Mouse (Mus musculus) midbrain, embryonic 10.5 days (tissue): ENCODE measurements at regions not wholly inside any gene's neighbourhood (a gene's known extent, or its start where the extent isn't known, plus 50 kb on each side); places are given as distances from the start of the nearest gene placed in this dataset.

ENCODE experiments used
- DNase-seq: peaks from one replicate; pipeline ENCODE4 v3.0.0-alpha.2; 2017; ENCODE audit warnings: low spot score
- H3K27ac ChIP-seq: fragments of 300-500 bp; sonication (generic); replicated peaks from 2 replicates; pipeline ENCODE4 v1.5.1; 2016; ENCODE audit warnings: mild to moderate bottlenecking
- H3K27me3 ChIP-seq: fragments of 300-500 bp; sonication (generic); 2 replicates; pipeline ENCODE4 v1.6.1; 2016; ENCODE audit warnings: low read depth, mild to moderate bottlenecking; ENCODE audit not compliant: poor library complexity, severe bottlenecking
- H3K36me3 ChIP-seq: fragments of 300-500 bp; sonication (generic); 2 replicates; pipeline ENCODE4 v1.6.1; 2016; ENCODE audit warnings: mild to moderate bottlenecking, moderate library complexity
- H3K4me1 ChIP-seq: fragments of 300-500 bp; sonication (generic); 2 replicates; pipeline ENCODE4 v1.6.1; 2016
- H3K4me3 ChIP-seq: fragments of 300-500 bp; sonication (generic); 2 replicates; pipeline ENCODE4 v1.5.1; 2016; ENCODE audit warnings: mild to moderate bottlenecking, moderate library complexity
- H3K9me3 ChIP-seq: fragments of 300-500 bp; sonication (generic); replicated peaks from 2 replicates; pipeline ENCODE4 v1.6.1; 2016; ENCODE audit warnings: mild to moderate bottlenecking
- WGBS: fragments of 180-500 bp; shearing (Covaris S2); methylation state at CpG from one replicate; pipeline ENCODE4 v1.1.7; 2016; 5-methylcytosine and 5-hydroxymethylcytosine counted together

- Histone ChIP-seq H3K27ac (no peak overlapping the region), H3K36me3 (peaks cover 6% of the 10 kb centered on the region; the same call in 1 of the 2 replicates), H3K27me3 (no peaks in the 10 kb centered on the region), H3K4me1 (peaks cover 38% of the 10 kb centered on the region), H3K9me3 (no peaks in the 10 kb centered on the region), H3K4me3 (no peak overlapping the region)
- WGBS = 89% methylated on average over 7 of the region's 7 CpGs
- no peak for DNase-seq
Observed at GRCm38 (mm10) chr14:60528520-60528919, 105.3 kb upstream of the Spata13 start.

- peaks cover 44% of the 10 kb centered on the region for H3K4me1 ChIP-seq
- no peak for DNase-seq
- peak overlapping the region; percentile 79; the same call in 1 of the 2 replicates for H3K27ac ChIP-seq
- 79% methylated on average over 3 of the region's 3 CpGs for WGBS
- peaks cover 6% of the 10 kb centered on the region; the same call in 1 of the 2 replicates for H3K36me3 ChIP-seq
- no peaks in the 10 kb centered on the region for H3K27me3 ChIP-seq
- H3K4me3 ChIP-seq = no peak overlapping the region
- no peaks in the 10 kb centered on the region for H3K9me3 ChIP-seq
Observed at GRCm38 (mm10) chr14:60529022-60529421, 104.8 kb upstream of the Spata13 start.

- 35% methylated on average over 7 of the region's 7 CpGs for WGBS
- H3K27ac ChIP-seq = peak overlapping the region; percentile 79
- H3K9me3 ChIP-seq = no peaks in the 10 kb centered on the region
Observed at GRCm38 (mm10) chr14:60529646-60530347, 104.0 kb upstream of the Spata13 start.

GRCm38 (mm10) chr14:60530348-60530711 lies 103.5 kb upstream of the Spata13 start:
- peaks cover 6% of the 10 kb centered on the region; the same call in 1 of the 2 replicates for H3K36me3 ChIP-seq
- no peaks in the 10 kb centered on the region for H3K27me3 ChIP-seq
- DNase-seq = peak; percentile 25
- 42% methylated on average over 6 of the region's 6 CpGs for WGBS
- peak overlapping the region; percentile 79 for H3K27ac ChIP-seq
- H3K4me3 ChIP-seq = no peak overlapping the region
- no peaks in the 10 kb centered on the region for H3K9me3 ChIP-seq
- H3K4me1 ChIP-seq = peaks cover 49% of the 10 kb centered on the region

More at GRCm38 (mm10) chr14:60529646-60530347, 104.0 kb upstream of the Spata13 start:
- no peak overlapping the region for H3K4me3 ChIP-seq
- DNase-seq = peak; percentile 28
- no peaks in the 10 kb centered on the region for H3K27me3 ChIP-seq
- H3K4me1 ChIP-seq = peaks cover 49% of the 10 kb centered on the region
- H3K36me3 ChIP-seq = peaks cover 6% of the 10 kb centered on the region; the same call in 1 of the 2 replicates

- Histone ChIP-seq H3K9me3 (no peaks in the 10 kb centered on the region), H3K4me1 (peaks cover 44% of the 10 kb centered on the region), H3K27me3 (no peaks in the 10 kb centered on the region), H3K36me3 (peaks cover 6% of the 10 kb centered on the region; the same call in 1 of the 2 replicates), H3K27ac (no peak overlapping the region), H3K4me3 (no peak overlapping the region)
- DNase-seq = no peak
- 87% methylated on average over 5 of the region's 5 CpGs for WGBS
Observed at GRCm38 (mm10) chr14:60530973-60531372, 102.8 kb upstream of the Spata13 start.

GRCm38 (mm10) chr14:60531766-60532165 lies 102.0 kb upstream of the Spata13 start:
- Histone ChIP-seq H3K27ac (no peak overlapping the region), H3K36me3 (peaks cover 6% of the 10 kb centered on the region; the same call in 1 of the 2 replicates), H3K4me1 (peaks cover 44% of the 10 kb centered on the region), H3K27me3 (no peaks in the 10 kb centered on the region), H3K9me3 (no peaks in the 10 kb centered on the region), H3K4me3 (no peak overlapping the region)
- no peak for DNase-seq

GRCm38 (mm10) chr14:60533452-60534224 lies 100.2 kb upstream of the Spata13 start:
- peaks cover 6% of the 10 kb centered on the region; the same call in 1 of the 2 replicates for H3K36me3 ChIP-seq
- peak overlapping the region; percentile 77 for H3K27ac ChIP-seq
- peaks cover 44% of the 10 kb centered on the region for H3K4me1 ChIP-seq
- no peaks in the 10 kb centered on the region for H3K27me3 ChIP-seq
- H3K9me3 ChIP-seq = no peaks in the 10 kb centered on the region
- WGBS = 34% methylated on average over 23 of the region's 23 CpGs
- peak; percentile 57 for DNase-seq
- 0 out of 2 replicates have a peak overlapping the region, but pooled peaks have one; percentile 9 for H3K4me3 ChIP-seq

- Histone ChIP-seq H3K4me1 (peaks cover 12% of the 10 kb centered on the region), H3K9me3 (no peaks in the 10 kb centered on the region), H3K27ac (no peak overlapping the region), H3K27me3 (no peaks in the 10 kb centered on the region), H3K4me3 (no peak overlapping the region), H3K36me3 (peaks cover 9% of the 10 kb centered on the region)
- WGBS = 86% methylated on average over 2 of the region's 2 CpGs
- DNase-seq = no peak
Observed at GRCm38 (mm10) chr14:60539040-60539439, 94.8 kb upstream of the Spata13 start.

GRCm38 (mm10) chr14:60540111-60540510 lies 93.7 kb upstream of the Spata13 start:
- Histone ChIP-seq H3K4me1 (peaks cover 7% of the 10 kb centered on the region; the same call in 1 of the 2 replicates), H3K36me3 (peaks cover 9% of the 10 kb centered on the region), H3K9me3 (no peaks in the 10 kb centered on the region), H3K27me3 (no peaks in the 10 kb centered on the region), H3K27ac (peak overlapping the region; percentile 24; the same call in 1 of the 2 replicates), H3K4me3 (no peak overlapping the region)
- 90% methylated on average over 4 of the region's 4 CpGs for WGBS
- DNase-seq = no peak

- Histone ChIP-seq H3K9me3 (no peaks in the 10 kb centered on the region), H3K4me3 (no peak overlapping the region), H3K36me3 (peaks cover 9% of the 10 kb centered on the region), H3K4me1 (peaks cover 7% of the 10 kb centered on the region; the same call in 1 of the 2 replicates), H3K27me3 (no peaks in the 10 kb centered on the region), H3K27ac (no peak overlapping the region)
- 85% methylated on average over 5 of the region's 5 CpGs for WGBS
- DNase-seq = no peak
Observed at GRCm38 (mm10) chr14:60541596-60541995, 92.2 kb upstream of the Spata13 start.

GRCm38 (mm10) chr14:60544767-60545166 lies 89.0 kb upstream of the Spata13 start:
- DNase-seq = no peak
- no peak overlapping the region for H3K27ac ChIP-seq
- peaks cover 9% of the 10 kb centered on the region for H3K36me3 ChIP-seq
- H3K4me3 ChIP-seq = no peak overlapping the region
- H3K9me3 ChIP-seq = no peaks in the 10 kb centered on the region
- no peaks in the 10 kb centered on the region for H3K27me3 ChIP-seq
- H3K4me1 ChIP-seq = 0 out of 2 replicates have a peak, but pooled peaks cover 2% of the 10 kb centered on the region

- peaks cover 7% of the 10 kb centered on the region; the same call in 1 of the 2 replicates for H3K36me3 ChIP-seq
- peaks cover 62% of the 10 kb centered on the region for H3K4me1 ChIP-seq
- H3K4me3 ChIP-seq = peak overlapping the region; percentile 31; the same call in 1 of the 2 replicates
- 5% methylated on average over 6 of the region's 6 CpGs for whole genome bisulfite sequencing
- peak; percentile 84 for DNase-seq
- H3K27me3 ChIP-seq = no peaks in the 10 kb centered on the region
- no peaks in the 10 kb centered on the region for H3K9me3 ChIP-seq
- peak overlapping the region; percentile 93 for H3K27ac ChIP-seq
Observed at GRCm38 (mm10) chr14:60554222-60554740, 79.5 kb upstream of the Spata13 start.
